Mouse (Mus musculus): ENCODE results near the gene Srsf2.
"Not testable (repeated sequence)": the region's sequence is repeated elsewhere in the genome, so short reads cannot be mapped to it uniquely, and the experiment has no call there.

Srsf2 gene

GRCm38 (mm10) chr11:116826550-116827504 is 26.1 kb downstream of the Srsf2 start:
- no peak for DNase-seq

DNA sequence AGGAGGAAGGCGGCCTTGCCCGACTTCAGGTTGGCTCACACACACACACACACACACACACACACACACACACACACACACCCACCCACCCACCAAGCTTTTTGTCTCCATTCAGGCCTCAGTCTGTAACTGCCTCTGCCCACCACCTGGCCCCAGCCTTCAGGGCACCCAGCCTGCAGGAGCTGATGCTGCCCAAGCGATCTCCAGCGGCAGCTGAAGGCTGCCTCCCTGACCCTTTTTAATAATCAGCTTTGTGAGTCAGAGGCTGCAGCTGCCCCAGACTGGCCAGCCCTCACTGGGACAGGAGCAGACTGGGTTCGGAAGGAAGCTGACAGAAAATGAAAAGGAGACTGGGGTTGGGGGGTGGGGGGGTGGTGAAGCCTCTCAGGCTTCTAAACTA is 27.7 kb downstream of the Srsf2 start:
- DNase-seq: no peak

DNA sequence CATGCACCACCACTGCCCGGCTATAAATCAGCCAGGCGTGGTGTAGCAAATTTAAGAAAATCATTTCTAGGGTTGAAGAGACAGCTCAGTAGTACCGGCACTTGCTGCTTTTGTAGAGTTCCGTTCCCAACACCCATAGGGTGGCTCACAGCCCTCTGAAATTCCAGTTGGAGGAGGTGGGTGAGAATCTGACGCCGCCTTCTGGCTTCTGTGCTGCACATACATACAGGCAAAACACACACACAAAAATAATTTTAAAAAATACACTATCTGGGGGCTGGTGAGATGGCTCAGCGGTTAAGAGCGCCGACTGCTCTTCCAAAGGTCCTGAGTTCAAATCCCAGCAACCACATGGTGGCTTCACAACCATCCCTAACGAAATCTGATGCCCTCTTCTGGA is 29.0 kb downstream of the Srsf2 start:
- DNase-seq: not testable (repeated sequence)

- no peak for DNase-seq
Measured at GRCm38 (mm10) chr11:116823255-116823654, 29.6 kb downstream of the Srsf2 start.

- no peak for DNase-seq
Measured at GRCm38 (mm10) chr11:116822626-116823025, 30.3 kb downstream of the Srsf2 start.

- DNase-seq: no peak
Measured at GRCm38 (mm10) chr11:116822215-116822614, 30.7 kb downstream of the Srsf2 start.

- DNase-seq: no peak
Measured at GRCm38 (mm10) chr11:116821057-116821940, 31.6 kb downstream of the Srsf2 start.

- no peak for DNase-seq
Measured at GRCm38 (mm10) chr11:116819932-116820593, 32.8 kb downstream of the Srsf2 start.

- DNase-seq: no peak
Measured at GRCm38 (mm10) chr11:116818722-116819121, 34.2 kb downstream of the Srsf2 start.

DNA sequence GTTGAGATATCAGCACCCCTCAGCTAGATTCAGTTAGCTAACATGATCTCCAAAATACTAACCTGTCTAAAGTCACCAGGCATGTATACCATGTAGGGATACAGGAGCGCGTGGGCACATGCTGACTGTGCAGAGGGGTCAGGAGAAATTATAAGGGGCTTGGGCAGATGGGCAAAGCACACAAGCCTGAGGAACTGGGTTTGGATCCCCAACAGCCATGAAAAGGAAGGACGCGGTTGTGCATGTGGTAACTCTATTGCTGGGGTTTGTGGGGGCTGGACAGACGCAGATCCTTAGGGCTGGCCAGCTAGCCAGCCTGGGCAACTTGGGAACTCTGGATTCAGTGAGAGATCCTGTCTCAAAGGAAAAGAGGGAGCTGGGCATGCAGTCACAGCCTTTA is 35.3 kb downstream of the Srsf2 start:
- peak; percentile 3 for DNase-seq

DNA sequence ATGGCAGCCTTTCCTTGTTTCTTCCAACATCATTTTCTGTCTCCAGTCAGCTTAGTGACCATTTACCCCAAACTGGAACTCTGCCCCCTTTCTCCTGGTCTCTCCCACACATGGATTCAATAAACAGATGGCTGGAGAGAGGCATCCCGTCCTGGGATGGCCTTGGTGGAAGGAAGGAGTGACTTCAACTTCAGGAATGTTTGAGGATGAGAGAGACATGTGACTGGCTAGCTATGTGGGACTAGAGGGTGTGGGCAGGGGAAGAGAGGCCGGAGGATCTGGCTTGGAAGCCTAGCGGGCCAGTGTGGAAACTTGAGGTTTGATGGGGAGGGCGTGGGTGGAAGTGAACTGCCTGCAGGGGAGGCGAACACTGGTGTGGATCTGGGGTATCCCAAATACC is 36.1 kb downstream of the Srsf2 start:
- peak; percentile 8 for DNase-seq

GRCm38 (mm10) chr11:116814884-116815415 is 37.9 kb downstream of the Srsf2 start:
- no peak for DNase-seq

DNA sequence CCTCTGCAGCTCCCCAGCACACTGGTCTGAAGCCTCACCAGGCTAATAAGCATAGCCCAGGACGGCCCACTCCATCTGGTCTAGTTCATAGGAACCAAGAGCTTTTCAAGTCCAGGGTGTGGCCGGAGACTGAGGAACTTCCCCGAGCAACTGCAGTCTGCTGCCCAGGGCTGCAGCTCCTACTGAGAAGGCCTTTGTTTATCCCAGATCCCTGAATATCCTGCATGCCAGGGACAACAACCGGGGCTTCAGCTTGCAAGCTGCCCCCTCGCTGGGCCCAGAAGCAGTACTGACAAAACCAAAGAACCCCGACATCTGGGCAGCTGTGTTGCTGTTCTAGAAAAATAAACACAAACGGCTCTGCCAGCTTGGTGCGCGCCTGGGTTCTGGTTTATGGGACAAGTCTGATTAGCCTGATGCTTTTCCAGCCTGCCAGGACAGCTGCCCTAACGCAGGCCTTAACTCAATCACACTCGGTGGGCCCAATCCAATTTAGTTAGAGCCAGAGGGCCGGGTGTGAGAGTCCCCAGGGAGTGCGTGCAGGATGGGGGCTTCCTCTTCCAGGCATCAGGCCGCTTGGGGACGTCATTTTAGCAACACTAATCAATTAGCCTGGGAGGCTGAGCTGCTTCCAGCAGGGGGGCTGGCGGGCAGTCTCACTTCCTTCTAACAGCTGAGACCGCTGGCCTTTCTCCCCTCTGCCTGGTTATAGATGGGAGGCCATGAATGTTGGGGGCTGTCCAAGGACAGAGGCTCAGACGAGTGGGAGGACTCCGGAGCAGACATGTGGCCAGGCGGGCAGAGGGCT is 38.6 kb downstream of the Srsf2 start:
- DNase-seq: peak; percentile 38

GRCm38 (mm10) chr11:116813610-116814009 is 39.3 kb downstream of the Srsf2 start:
- DNase-seq: peak; percentile 34

GRCm38 (mm10) chr11:116812793-116813529 is 39.9 kb downstream of the Srsf2 start:
- peak; percentile 58 for DNase-seq

- DNase-seq: peak; percentile 88
Measured at GRCm38 (mm10) chr11:116810983-116811901, 41.7 kb downstream of the Srsf2 start.

GRCm38 (mm10) chr11:116810528-116810927 is 42.4 kb downstream of the Srsf2 start:
- DNase-seq: no peak

- DNase-seq: peak; percentile 42
Measured at GRCm38 (mm10) chr11:116809520-116809919, 43.4 kb downstream of the Srsf2 start.

DNA sequence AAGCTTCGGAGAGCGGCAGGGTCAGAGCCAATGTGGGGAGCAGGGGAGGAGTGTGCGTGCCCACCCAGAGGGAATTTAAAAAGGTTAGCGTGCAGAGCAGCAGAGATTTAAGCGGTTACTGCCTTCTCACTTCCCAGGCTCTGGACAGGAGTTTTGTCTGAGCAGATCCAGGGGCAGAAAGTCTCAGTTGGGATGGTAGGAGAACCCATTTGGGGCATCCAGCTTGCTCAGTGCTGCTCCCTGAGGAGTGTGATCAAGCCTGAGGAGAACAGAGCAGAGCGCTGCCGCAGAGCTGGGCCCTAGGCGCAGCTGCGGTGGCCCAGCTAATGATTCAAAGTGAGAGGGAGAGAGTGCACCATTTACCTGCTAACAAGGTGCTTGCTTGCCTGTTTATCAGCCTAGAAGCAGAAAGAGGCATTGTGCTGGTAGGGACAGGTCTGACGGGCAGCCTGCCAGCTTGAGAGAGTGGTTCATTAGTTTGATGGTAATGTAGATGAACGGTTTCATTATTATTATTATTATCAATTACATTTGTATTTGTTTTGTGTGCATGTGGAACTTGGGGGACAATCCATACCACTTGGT is 44.0 kb downstream of the Srsf2 start:
- no peak for DNase-seq
